Mouse (Mus musculus): ENCODE data around the gene Mad2l2.

- TF ChIP-seq CTCF (IDR thresholded peaks at IDR 0.05; ENCODE audit: control insufficient read depth, insufficient read depth, insufficient replicate concordance, low read depth, low read length) (no peak), POLR2A (IDR thresholded peaks at IDR 0.05; ENCODE audit: control insufficient read depth, low read depth, low read length) (no peak)
Observed at GRCm38 (mm10) chr4:148085907-148086305, 44.3 kb upstream of the Mad2l2 start.

Measured in testis, adult 2 months (tissue).